Mouse (Mus musculus): ENCODE results near the gene Abcg4. TPM values are rescaled to one million over a fixed set of nuclear protein-coding genes. Genes with fewer than 3 reads are reported as not detected.

Abcg4 gene
- polyA plus RNA-seq, 1 experiment from 2014 or later: 5.7 TPM

DNA sequence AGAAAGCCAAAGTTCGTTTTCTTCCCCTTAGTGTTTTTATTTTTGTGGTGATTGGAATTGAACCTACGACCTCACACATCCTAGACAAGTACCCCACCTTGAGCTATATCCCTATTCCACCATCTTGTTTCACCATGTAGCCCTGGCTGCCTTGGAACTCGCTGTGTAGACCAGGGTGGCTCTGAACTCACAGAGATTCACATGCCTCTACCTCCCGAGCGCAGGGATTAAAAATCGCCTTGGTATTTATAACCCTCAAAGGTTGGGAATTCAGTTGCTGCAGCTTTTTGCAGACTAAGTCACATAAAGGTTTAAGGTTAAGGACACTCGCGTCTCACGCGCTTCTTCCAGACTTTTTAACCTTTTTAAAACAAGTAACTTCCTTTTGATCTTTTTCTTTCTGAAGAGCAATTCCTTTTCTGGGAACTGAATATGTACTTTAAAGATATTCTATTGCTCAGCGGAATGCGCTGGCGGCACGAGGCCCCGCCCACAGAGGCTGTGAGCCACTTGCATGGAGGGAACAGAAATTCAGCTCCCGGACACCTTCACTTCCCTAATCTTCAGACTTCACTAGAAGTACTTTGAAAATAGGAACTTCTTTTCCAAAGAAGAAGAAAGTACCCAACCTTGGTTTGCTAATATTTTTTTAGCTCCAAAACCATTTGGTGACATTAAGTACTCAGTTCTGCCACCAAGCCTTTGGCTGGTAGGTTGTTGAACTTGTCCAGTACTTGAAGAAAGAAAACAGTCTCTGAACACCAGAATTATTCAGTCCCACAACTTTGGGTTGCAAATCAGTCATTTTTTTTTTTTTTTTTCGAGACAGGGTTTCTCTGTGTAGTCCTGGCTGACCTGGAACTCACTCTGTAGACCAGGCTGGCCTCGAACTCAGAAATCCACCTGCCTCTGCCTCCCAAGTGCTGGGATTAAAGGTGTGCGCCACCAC lies 53.7 kb downstream of the Abcg4 start:
- Histone ChIP-seq H3K4me2 (replicated peaks; ENCODE audit: low read depth, low read length) (peak overlapping the region; percentile 19; the same call in 1 of the 2 replicates), H3K9me3 (ENCODE audit: control insufficient read depth, low read length) (no peaks in the 10 kb centered on the region), H3K27me3 (ENCODE audit: control insufficient read depth, insufficient read depth, low read length) (no peaks in the 10 kb centered on the region), H3K27ac (ENCODE audit: low read depth, low read length) (no peak overlapping the region), H3K4me3 (ENCODE audit: low read depth, low read length) (peak overlapping the region; percentile 13; the same call in 1 of the 2 replicates), H3K9ac (ENCODE audit: low read depth, low read length) (no peak overlapping the region), H3K4me1 (replicated peaks; ENCODE audit: control insufficient read depth, insufficient read depth, low read length) (no peaks in the 10 kb centered on the region), H3K36me3 (ENCODE audit: control insufficient read depth, insufficient read depth, low read length) (no peaks in the 10 kb centered on the region)
- 27% methylated on average over 19 of the region's 19 CpGs for WGBS
- DNase-seq (ENCODE audit: low spot score): peak; percentile 42
- peak; percentile 36 for ATAC-seq (ENCODE audit: low FRiP score)

- Histone ChIP-seq H3K27ac (ENCODE audit: low read depth, low read length) (peak within 1 kb of the TSS; percentile 76), H3K9ac (ENCODE audit: low read depth, low read length) (peak within 1 kb of the TSS; percentile 73), H3K4me2 (replicated peaks; ENCODE audit: low read depth, low read length) (peak within 1 kb of the TSS; percentile 36), H3K36me3 (ENCODE audit: control insufficient read depth, insufficient read depth, low read length) (no peaks in the 10 kb centered on the region), H3K9me3 (ENCODE audit: control insufficient read depth, low read length) (no peaks in the 10 kb centered on the region), H3K4me1 (replicated peaks; ENCODE audit: control insufficient read depth, insufficient read depth, low read length) (no peaks in the 10 kb centered on the region), H3K4me3 (ENCODE audit: low read depth, low read length) (peak within 1 kb of the TSS; percentile 56), H3K27me3 (ENCODE audit: control insufficient read depth, insufficient read depth, low read length) (no peaks in the 10 kb centered on the region)
- DNase-seq (ENCODE audit: low spot score) (peak; percentile 100), ATAC-seq (ENCODE audit: low FRiP score) (peak; percentile 95)
- under 1% methylated on average over 68 of the region's 76 CpGs for WGBS
Measured at GRCm38 (mm10) chr9:44233802-44234478, 54.5 kb downstream of the Abcg4 start, which contains the start of gene Cbl. TSS of gene Cbl (minus strand) at chr9:44234049.

DNA sequence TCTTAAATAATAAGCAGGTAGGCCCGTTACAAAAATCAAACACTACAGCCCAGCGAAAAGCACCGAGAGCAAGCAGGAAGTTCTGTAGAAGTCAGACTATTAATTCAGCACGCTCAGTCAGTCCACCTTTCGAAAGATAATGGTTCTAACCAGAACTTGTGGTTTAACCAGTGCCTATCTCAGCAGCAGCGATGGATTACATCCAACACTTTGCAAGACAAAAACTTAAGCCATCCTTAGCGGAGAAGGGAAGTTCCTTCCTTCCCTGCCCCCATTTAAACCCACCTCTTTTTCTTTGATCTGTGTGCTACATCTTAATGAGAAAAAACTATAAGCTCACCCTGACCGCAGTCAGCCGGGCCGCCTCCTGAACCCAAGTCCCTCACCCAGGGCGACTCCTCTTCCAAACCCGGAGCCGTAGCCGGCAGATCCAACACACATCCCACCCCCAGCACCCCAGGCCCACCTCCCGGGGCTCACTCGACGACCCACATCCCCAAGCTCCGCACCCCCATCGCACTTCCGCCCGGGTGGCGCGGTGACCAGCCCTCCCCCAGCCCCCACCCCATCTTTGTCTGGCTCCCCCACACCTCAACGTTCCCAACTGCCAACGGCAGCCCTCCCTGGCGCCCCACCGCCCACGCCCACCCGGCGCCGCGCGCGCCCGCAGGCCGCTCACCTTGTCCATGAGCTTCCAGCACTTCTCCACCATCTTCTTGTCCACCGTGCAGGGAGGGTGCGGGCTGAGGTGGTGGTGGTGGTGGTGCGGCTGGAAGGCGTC lies 55.2 kb downstream of the Abcg4 start:
- Histone ChIP-seq H3K27ac (ENCODE audit: low read depth, low read length) (peak overlapping the region; percentile 76), H3K9me3 (ENCODE audit: control insufficient read depth, low read length) (no peaks in the 10 kb centered on the region), H3K4me1 (replicated peaks; ENCODE audit: control insufficient read depth, insufficient read depth, low read length) (no peaks in the 10 kb centered on the region), H3K4me3 (ENCODE audit: low read depth, low read length) (peak overlapping the region; percentile 56), H3K36me3 (ENCODE audit: control insufficient read depth, insufficient read depth, low read length) (no peaks in the 10 kb centered on the region), H3K9ac (ENCODE audit: low read depth, low read length) (peak overlapping the region; percentile 73), H3K27me3 (ENCODE audit: control insufficient read depth, insufficient read depth, low read length) (no peaks in the 10 kb centered on the region), H3K4me2 (replicated peaks; ENCODE audit: low read depth, low read length) (peak overlapping the region; percentile 36)
- DNase-seq (ENCODE audit: low spot score) (no peak), ATAC-seq (ENCODE audit: low FRiP score) (peak; percentile 84)
- 1% methylated on average over 37 of the region's 40 CpGs for WGBS

- Histone ChIP-seq H3K27me3 (ENCODE audit: control insufficient read depth, insufficient read depth, low read length) (no peaks in the 10 kb centered on the region), H3K36me3 (ENCODE audit: control insufficient read depth, insufficient read depth, low read length) (no peaks in the 10 kb centered on the region), H3K4me3 (ENCODE audit: low read depth, low read length) (no peak overlapping the region), H3K4me1 (replicated peaks; ENCODE audit: control insufficient read depth, insufficient read depth, low read length) (no peaks in the 10 kb centered on the region), H3K4me2 (replicated peaks; ENCODE audit: low read depth, low read length) (no peak overlapping the region), H3K9me3 (ENCODE audit: control insufficient read depth, low read length) (no peaks in the 10 kb centered on the region), H3K9ac (ENCODE audit: low read depth, low read length) (no peak overlapping the region), H3K27ac (ENCODE audit: low read depth, low read length) (no peak overlapping the region)
- ATAC-seq (ENCODE audit: low FRiP score): no peak
- no peak for DNase-seq (ENCODE audit: low spot score)
Measured at GRCm38 (mm10) chr9:44231609-44232008, 56.8 kb downstream of the Abcg4 start.

- no peaks in the 10 kb centered on the region for H3K9me3 ChIP-seq (ENCODE audit: control insufficient read depth, low read length)
- H3K27me3 ChIP-seq (ENCODE audit: control insufficient read depth, insufficient read depth, low read length): no peaks in the 10 kb centered on the region
- H3K27ac ChIP-seq (ENCODE audit: low read depth, low read length): no peak overlapping the region
- no peak overlapping the region for H3K4me3 ChIP-seq (ENCODE audit: low read depth, low read length)
- H3K4me1 ChIP-seq (replicated peaks; ENCODE audit: control insufficient read depth, insufficient read depth, low read length): no peaks in the 10 kb centered on the region
- no peak overlapping the region for H3K4me2 ChIP-seq (replicated peaks; ENCODE audit: low read depth, low read length)
- no peak overlapping the region for H3K9ac ChIP-seq (ENCODE audit: low read depth, low read length)
- ATAC-seq (ENCODE audit: low FRiP score): no peak
- no peaks in the 10 kb centered on the region for H3K36me3 ChIP-seq (ENCODE audit: control insufficient read depth, insufficient read depth, low read length)
- DNase-seq (ENCODE audit: low spot score): no peak
- 72% methylated on average over 6 of the region's 6 CpGs for WGBS
Measured at GRCm38 (mm10) chr9:44225993-44226392, 62.4 kb downstream of the Abcg4 start.

Other genes starting within 250 kb of the Abcg4 start
- gene Thy1, start 245.2 kb downstream of the Abcg4 start, polyA plus RNA-seq (2014; fragmentation: Nextera tagmentation; extraction: Ambion mirVana): 0.31 and 0.35 TPM in 2 replicates
- 11.4 and 13.9 TPM in 2 replicates for gene Usp2, start 221.6 kb downstream of the Abcg4 start, polyA plus RNA-seq (2014; fragmentation: Nextera tagmentation; extraction: Ambion mirVana)
- gene Mfrp, start 186.9 kb downstream of the Abcg4 start, polyA plus RNA-seq (2014; fragmentation: Nextera tagmentation; extraction: Ambion mirVana): 0.10 and 0.23 TPM in 2 replicates
- 0.82 and 1.2 TPM in 2 replicates for gene C1qtnf5, start 181.4 kb downstream of the Abcg4 start, polyA plus RNA-seq (2014; fragmentation: Nextera tagmentation; extraction: Ambion mirVana)
- 0.29 and 0.38 TPM in 2 replicates for gene Gm49380, start 175.1 kb downstream of the Abcg4 start, polyA plus RNA-seq (2014; fragmentation: Nextera tagmentation; extraction: Ambion mirVana)
- gene Rnf26, start 175.1 kb downstream of the Abcg4 start, polyA plus RNA-seq (2014; fragmentation: Nextera tagmentation; extraction: Ambion mirVana): 43.7 and 51.8 TPM in 2 replicates
- gene Mcam, start 154.1 kb downstream of the Abcg4 start, polyA plus RNA-seq (2014; fragmentation: Nextera tagmentation; extraction: Ambion mirVana): 13.0 and 14.3 TPM in 2 replicates
- 22.7 and 24.7 TPM in 2 replicates for gene Cbl, start 54.6 kb downstream of the Abcg4 start, polyA plus RNA-seq (2014; fragmentation: Nextera tagmentation; extraction: Ambion mirVana)
- gene Ccdc153, start 47.9 kb downstream of the Abcg4 start, polyA plus RNA-seq (2014; fragmentation: Nextera tagmentation; extraction: Ambion mirVana): not detected in 2 replicates
- 0.13 TPM in 1 of 2 replicates, not detected in the other for gene Pdzd3, start 37.1 kb downstream of the Abcg4 start, polyA plus RNA-seq (2014; fragmentation: Nextera tagmentation; extraction: Ambion mirVana)
- 1.9 and 2.9 TPM in 2 replicates for gene Nlrx1, start 20.0 kb downstream of the Abcg4 start, polyA plus RNA-seq (2014; fragmentation: Nextera tagmentation; extraction: Ambion mirVana)
- gene Hinfp, start 17.1 kb upstream of the Abcg4 start, polyA plus RNA-seq (2014; fragmentation: Nextera tagmentation; extraction: Ambion mirVana): 23.1 and 23.2 TPM in 2 replicates
- gene C2cd2l, start 31.7 kb upstream of the Abcg4 start, polyA plus RNA-seq (2014; fragmentation: Nextera tagmentation; extraction: Ambion mirVana): 10.1 and 11.4 TPM in 2 replicates
- 47.7 and 51.6 TPM in 2 replicates for gene Dpagt1, start 37.4 kb upstream of the Abcg4 start, polyA plus RNA-seq (2014; fragmentation: Nextera tagmentation; extraction: Ambion mirVana)
- gene H2afx, start 46.1 kb upstream of the Abcg4 start, polyA plus RNA-seq (2014; fragmentation: Nextera tagmentation; extraction: Ambion mirVana): 340 and 346 TPM in 2 replicates
- gene Hmbs, start 55.6 kb upstream of the Abcg4 start, polyA plus RNA-seq (2014; fragmentation: Nextera tagmentation; extraction: Ambion mirVana): 134 and 151 TPM in 2 replicates
- 23.4 and 31.5 TPM in 2 replicates for gene Vps11, start 73.1 kb upstream of the Abcg4 start, polyA plus RNA-seq (2014; fragmentation: Nextera tagmentation; extraction: Ambion mirVana)
- 29.7 and 31.8 TPM in 2 replicates for gene Hyou1, start 90.9 kb upstream of the Abcg4 start, polyA plus RNA-seq (2014; fragmentation: Nextera tagmentation; extraction: Ambion mirVana)
- gene Slc37a4, start 108.2 kb upstream of the Abcg4 start, polyA plus RNA-seq (2014; fragmentation: Nextera tagmentation; extraction: Ambion mirVana): 27.9 and 31.5 TPM in 2 replicates
- 1,535 and 1,670 TPM in 2 replicates for gene Rps25, start 118.5 kb upstream of the Abcg4 start, polyA plus RNA-seq (2014; fragmentation: Nextera tagmentation; extraction: Ambion mirVana)
- gene Trappc4, start 119.0 kb upstream of the Abcg4 start, polyA plus RNA-seq (2014; fragmentation: Nextera tagmentation; extraction: Ambion mirVana): 255 and 264 TPM in 2 replicates
- 21.7 and 22.0 TPM in 2 replicates for gene Ccdc84, start 130.0 kb upstream of the Abcg4 start, polyA plus RNA-seq (2014; fragmentation: Nextera tagmentation; extraction: Ambion mirVana)
- not detected in 2 replicates for gene Foxr1, start 152.5 kb upstream of the Abcg4 start, polyA plus RNA-seq (2014; fragmentation: Nextera tagmentation; extraction: Ambion mirVana)
- gene Upk2, start 166.4 kb upstream of the Abcg4 start, polyA plus RNA-seq (2014; fragmentation: Nextera tagmentation; extraction: Ambion mirVana): 0.83 TPM in 1 of 2 replicates, not detected in the other
- gene Bcl9l, start 194.2 kb upstream of the Abcg4 start, polyA plus RNA-seq (2014; fragmentation: Nextera tagmentation; extraction: Ambion mirVana): 8.6 and 10.1 TPM in 2 replicates